Mouse (Mus musculus) ES-E14 (cell line): ENCODE results near the gene Ckmt2.

Source experiments
- HCFC1 ChIP-seq: IDR thresholded peaks from 2 replicates; pipeline ENCODE4 v1.6.1; 2012; ENCODE audit warnings: low read length, inconsistent platforms, borderline replicate concordance; ENCODE audit not compliant: insufficient read depth
- MAFK ChIP-seq: IDR thresholded peaks from 2 replicates; pipeline ENCODE4 v1.6.1; 2014; ENCODE audit warnings: mild to moderate bottlenecking, low read depth, low read length, inconsistent platforms; ENCODE audit not compliant: insufficient read depth
- ZC3H11A ChIP-seq: IDR thresholded peaks from 2 replicates; pipeline ENCODE4 v1.6.1; 2012; ENCODE audit warnings: low read depth, mild to moderate bottlenecking, inconsistent platforms, low read length, borderline replicate concordance

DNA sequence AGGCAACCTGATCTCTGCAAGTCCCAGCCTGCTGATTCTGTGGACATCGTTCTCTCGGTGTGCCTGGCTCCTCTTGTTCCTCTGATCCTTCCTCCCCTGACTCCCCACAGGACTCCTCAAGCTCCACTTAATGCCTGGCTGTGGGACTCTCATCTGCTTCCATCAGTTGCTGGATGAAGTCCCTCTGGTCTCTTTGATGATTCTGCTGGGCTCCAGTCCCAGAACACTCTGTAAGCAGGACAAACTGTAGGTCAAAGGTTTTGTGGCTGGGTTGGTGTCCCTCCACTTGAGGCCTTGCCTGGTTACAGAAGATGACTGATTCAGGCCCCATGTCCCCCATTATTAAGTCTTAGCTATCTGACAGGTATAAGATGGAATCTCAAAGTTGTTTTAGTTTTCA is 50.6 kb downstream of the Ckmt2 start:
- TF ChIP-seq ZC3H11A (no peak), HCFC1 (no peak), MAFK (no peak)
